Mouse (Mus musculus): Measurements from ENCODE around the gene Gm21983. TPM values are rescaled to one million over a fixed set of nuclear protein-coding genes. Genes with fewer than 3 reads are reported as not detected.

Gene Gm21983
- polyA plus RNA-seq, 1 experiment from 2014 or later, result not detected

DNA sequence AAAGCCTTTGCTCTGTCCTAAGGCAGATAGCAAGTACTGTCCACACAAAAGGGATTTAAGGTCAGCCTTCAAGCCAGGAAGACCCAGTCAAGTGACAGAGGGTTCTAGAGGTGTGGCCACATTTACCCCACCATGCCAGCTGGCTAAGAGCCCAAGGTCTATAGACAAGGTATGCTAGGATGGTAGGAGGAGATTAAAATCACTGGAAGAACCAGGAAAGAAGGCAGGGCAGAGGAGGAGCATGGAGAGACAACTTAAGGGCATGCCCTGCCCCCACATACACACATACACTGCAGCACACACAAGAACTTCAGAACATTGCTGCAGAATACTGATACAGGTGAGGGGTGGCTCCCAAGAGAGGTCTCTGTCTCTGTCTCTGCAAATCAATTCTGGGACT, 61.2 kb downstream of the Gm21983 start, which contains the start of gene Cyp2f2:
Cyp2f2 (plus strand) TSS at position 234 of the 400 bp plus-strand sequence.
- Histone ChIP-seq H3K27me3 (no peaks in the 10 kb centered on the region), H3K4me2 (replicated peaks) (no peak within 1 kb of the TSS), H3K4me3 (no peak within 1 kb of the TSS), H3K9me3 (no peaks in the 10 kb centered on the region), H3K36me3 (no peaks in the 10 kb centered on the region), H3K27ac (replicated peaks) (no peak within 1 kb of the TSS), H3K4me1 (no peaks in the 10 kb centered on the region), H3K9ac (replicated peaks) (no peak within 1 kb of the TSS)
- no peak for ATAC-seq (replicated peaks)

MicroRNAs encoded within 50 kb of the gene (microRNA counts, 519-probe panel; counts per million panel counts)
- microRNA mmu-miR-1191, result not detected

Small RNA genes within 50 kb of the gene (microRNA-seq; reads per million reads assigned to microRNA genes)
- gene Mir1191 (5.9 reads per million, percentile 20 among the genes with 10 or more reads in this experiment), gene Mir3101 (0.88 reads per million)

Other genes starting within 250 kb of the Gm21983 start
- gene Cyp2a22, start 241.7 kb downstream of the Gm21983 start, polyA plus RNA-seq (2015; fragmentation: Nextera tagmentation; extraction: Ambion mirVana), result not detected in 2 replicates
- not detected in 2 replicates for gene Cyp2a12, start 152.0 kb downstream of the Gm21983 start, polyA plus RNA-seq (2015; fragmentation: Nextera tagmentation; extraction: Ambion mirVana)
- not detected in 2 replicates for gene Cyp2f2, start 61.2 kb downstream of the Gm21983 start, polyA plus RNA-seq (2015; fragmentation: Nextera tagmentation; extraction: Ambion mirVana)
- 0.27 TPM in 2 replicates for gene Cyp2t4, start 27.4 kb downstream of the Gm21983 start, polyA plus RNA-seq (2015; fragmentation: Nextera tagmentation; extraction: Ambion mirVana)
- 107 and 109 TPM in 2 replicates for gene Egln2, start 14.3 kb downstream of the Gm21983 start, polyA plus RNA-seq (2015; fragmentation: Nextera tagmentation; extraction: Ambion mirVana)
- 79.0 and 86.9 TPM in 2 replicates for gene Rab4b, start 2.2 kb downstream of the Gm21983 start, polyA plus RNA-seq (2015; fragmentation: Nextera tagmentation; extraction: Ambion mirVana)
- gene Mia, start 71 bp upstream of the Gm21983 start, polyA plus RNA-seq (2015; fragmentation: Nextera tagmentation; extraction: Ambion mirVana), result 9.4 and 14.8 TPM in 2 replicates
- 3.6 and 3.9 TPM in 2 replicates for gene BC024978, start 14.7 kb upstream of the Gm21983 start, polyA plus RNA-seq (2015; fragmentation: Nextera tagmentation; extraction: Ambion mirVana)
- gene Snrpa, start 15.2 kb upstream of the Gm21983 start, polyA plus RNA-seq (2015; fragmentation: Nextera tagmentation; extraction: Ambion mirVana), result 228 and 236 TPM in 2 replicates
- 6.8 and 7.1 TPM in 2 replicates for gene Itpkc, start 47.6 kb upstream of the Gm21983 start, polyA plus RNA-seq (2015; fragmentation: Nextera tagmentation; extraction: Ambion mirVana)
- 26.1 and 27.8 TPM in 2 replicates for gene Coq8b, start 51.9 kb upstream of the Gm21983 start, polyA plus RNA-seq (2015; fragmentation: Nextera tagmentation; extraction: Ambion mirVana)
- 47.2 and 49.0 TPM in 2 replicates for gene Numbl, start 77.3 kb upstream of the Gm21983 start, polyA plus RNA-seq (2015; fragmentation: Nextera tagmentation; extraction: Ambion mirVana)
- 13.3 and 15.0 TPM in 2 replicates for gene Ltbp4, start 156.6 kb upstream of the Gm21983 start, polyA plus RNA-seq (2015; fragmentation: Nextera tagmentation; extraction: Ambion mirVana)
- 90.2 and 91.5 TPM in 2 replicates for gene Shkbp1, start 174.9 kb upstream of the Gm21983 start, polyA plus RNA-seq (2015; fragmentation: Nextera tagmentation; extraction: Ambion mirVana)
- gene Gm20479, start 176.3 kb upstream of the Gm21983 start, polyA plus RNA-seq (2015; fragmentation: Nextera tagmentation; extraction: Ambion mirVana), result 0.46 TPM in 1 of 2 replicates, not detected in the other